Mouse (Mus musculus) heart, postnatal 0 days (tissue): ENCODE data around the gene Bri3.

Source experiments
- CTCF ChIP-seq: IDR thresholded peaks from 2 replicates; pipeline ENCODE4 v1.5.1; 2016; ENCODE audit warnings: antibody characterized with exemption, control low read depth, low read depth
- EP300 ChIP-seq: IDR thresholded peaks from 2 replicates; pipeline ENCODE4 v1.6.1; 2016; ENCODE audit warnings: antibody characterized with exemption, low read depth

DNA sequence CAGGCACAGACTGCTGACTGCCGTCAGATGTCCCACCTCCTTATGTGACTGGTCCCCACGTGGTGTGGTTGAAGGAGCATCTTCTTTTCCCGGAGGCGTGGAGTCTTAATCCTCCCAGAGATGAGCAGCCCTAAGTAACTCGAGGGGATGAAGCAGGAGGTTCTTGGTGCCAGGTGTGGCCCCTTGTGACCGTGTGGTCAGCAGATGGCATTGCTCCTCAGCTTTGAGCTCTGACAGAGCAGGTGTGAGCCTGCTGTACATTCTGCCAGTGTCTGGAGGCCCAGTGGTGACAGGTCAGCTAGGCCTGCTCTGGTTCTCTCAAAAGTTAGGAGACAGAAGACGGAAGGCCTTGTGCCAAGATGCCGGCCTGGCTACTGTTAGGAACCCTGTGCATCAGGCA lies 16.2 kb downstream of the Bri3 start:
- TF ChIP-seq CTCF (no peak), EP300 (no peak)
